Mouse (Mus musculus) WW6 (cell line): Measurements from ENCODE around the gene Elovl3.
"Not testable (repeated sequence)": the region's sequence is repeated elsewhere in the genome, so short reads cannot be mapped to it uniquely, and the experiment has no call there.

Experiments
- DNase-seq: peaks from one replicate; pipeline ENCODE4 v3.0.0-alpha.2; 2013; ENCODE audit warnings: low read depth, low spot score

Elovl3 gene

GRCm38 (mm10) chr19:46131694-46132525, at the start of gene Elovl3:
Gene Elovl3, plus strand, starts transcription at chr19:46131897.
- no peak for DNase-seq

- no peak for DNase-seq
These were observed 46.5 kb upstream of the Elovl3 start for GRCm38 (mm10) chr19:46085185-46085584.

- DNase-seq: peak; percentile 64
These were observed 45.4 kb upstream of the Elovl3 start for GRCm38 (mm10) chr19:46086337-46086736.

- DNase-seq: no peak
These were observed 43.8 kb upstream of the Elovl3 start for GRCm38 (mm10) chr19:46087871-46088270.

DNA sequence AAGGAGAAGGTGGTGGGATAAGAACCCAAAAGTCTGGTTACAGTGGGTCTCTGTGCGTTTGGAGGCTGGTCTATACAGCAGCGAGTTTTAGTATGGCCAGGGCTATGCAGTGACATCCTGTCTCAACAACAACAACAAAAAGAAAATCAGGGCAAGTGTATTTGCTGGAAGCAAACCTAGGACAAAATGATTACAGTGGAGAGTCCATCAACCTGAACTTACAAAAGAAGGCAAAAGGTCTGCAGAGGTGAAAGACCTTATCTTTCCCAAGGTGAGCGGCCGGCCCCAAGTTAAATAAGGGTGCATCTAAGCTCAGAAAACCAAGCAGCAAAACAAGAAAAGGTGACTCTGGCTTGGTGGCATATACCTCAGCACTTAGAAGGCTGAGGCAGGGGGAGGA, 40.1 kb upstream of the Elovl3 start:
- no peak for DNase-seq

DNA sequence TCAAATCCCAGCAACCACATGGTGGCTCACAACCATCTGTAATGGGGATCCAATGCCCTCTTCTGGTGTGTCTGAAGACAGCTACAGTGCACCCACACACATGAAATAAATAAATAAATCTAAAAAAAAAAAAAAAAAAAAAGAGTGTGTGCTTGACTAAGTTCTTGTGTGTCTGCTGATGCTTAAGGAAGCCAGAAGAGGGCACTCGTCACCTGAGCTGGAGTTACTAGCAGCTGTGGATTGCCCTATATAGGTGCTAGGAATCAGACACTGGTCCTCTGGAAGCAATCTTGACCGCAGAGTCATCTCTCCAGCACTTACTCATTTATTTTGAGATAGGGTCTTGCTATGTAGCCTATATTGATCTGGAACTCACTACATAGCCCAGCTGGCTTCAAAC, 37.6 kb upstream of the Elovl3 start:
- DNase-seq: no peak

DNA sequence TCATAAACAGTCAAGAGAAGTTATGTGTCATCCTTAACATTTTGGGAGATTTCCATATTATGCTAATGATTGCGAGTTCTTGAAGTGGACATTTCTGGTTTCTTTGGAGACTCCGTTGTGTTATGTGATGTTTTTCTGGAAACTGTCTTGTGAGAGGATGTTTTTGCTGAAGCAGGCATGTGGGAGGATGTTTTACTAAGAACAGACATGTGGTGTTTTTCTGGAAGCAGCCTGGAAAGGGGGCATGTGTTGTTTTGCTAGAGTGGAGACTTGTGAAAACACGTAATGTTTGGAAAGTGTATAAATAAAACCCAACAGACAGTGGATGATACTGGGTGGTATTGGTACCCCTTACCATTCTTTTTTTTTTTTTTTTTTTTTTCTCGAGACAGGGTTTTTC, 36.4 kb upstream of the Elovl3 start:
- DNase-seq: no peak

DNA sequence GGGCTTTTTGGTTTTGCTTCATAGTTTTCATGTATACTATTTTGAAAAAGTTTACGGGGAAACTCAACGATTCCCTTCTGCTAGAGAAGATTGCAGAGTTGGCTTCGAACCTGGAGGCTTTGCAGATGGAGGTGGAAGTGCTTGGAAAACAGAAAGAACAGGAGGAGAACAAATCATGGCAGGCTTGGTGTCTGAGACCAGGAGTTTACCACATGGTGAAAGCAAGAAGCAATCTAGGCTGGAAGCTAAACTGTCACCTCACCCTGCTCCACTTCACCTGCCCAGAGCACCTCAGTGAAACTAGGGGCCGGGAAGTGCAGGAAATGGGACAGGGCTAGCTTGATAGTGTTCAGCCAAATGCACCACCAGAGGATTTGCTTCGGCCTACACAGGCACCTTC, 35.3 kb upstream of the Elovl3 start:
- DNase-seq: no peak

DNA sequence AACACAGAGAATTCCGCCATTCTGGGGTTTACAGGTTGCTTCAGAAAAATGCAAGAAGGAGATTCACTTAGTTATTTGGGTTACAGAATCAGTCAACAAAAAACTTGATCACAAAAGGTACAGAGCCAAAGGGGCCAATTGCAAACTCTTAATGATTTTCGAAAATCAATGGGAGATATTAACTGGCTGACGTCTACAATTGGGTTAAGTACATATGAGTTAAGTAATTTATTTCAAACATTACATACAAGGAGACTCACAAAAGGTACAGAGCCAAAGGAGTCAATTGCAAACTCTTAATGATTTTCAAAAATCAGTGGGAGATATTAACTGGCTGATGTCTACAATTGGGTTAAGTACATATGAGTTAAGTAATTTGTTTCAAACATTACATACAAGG, 32.1 kb upstream of the Elovl3 start:
- no peak for DNase-seq

DNA sequence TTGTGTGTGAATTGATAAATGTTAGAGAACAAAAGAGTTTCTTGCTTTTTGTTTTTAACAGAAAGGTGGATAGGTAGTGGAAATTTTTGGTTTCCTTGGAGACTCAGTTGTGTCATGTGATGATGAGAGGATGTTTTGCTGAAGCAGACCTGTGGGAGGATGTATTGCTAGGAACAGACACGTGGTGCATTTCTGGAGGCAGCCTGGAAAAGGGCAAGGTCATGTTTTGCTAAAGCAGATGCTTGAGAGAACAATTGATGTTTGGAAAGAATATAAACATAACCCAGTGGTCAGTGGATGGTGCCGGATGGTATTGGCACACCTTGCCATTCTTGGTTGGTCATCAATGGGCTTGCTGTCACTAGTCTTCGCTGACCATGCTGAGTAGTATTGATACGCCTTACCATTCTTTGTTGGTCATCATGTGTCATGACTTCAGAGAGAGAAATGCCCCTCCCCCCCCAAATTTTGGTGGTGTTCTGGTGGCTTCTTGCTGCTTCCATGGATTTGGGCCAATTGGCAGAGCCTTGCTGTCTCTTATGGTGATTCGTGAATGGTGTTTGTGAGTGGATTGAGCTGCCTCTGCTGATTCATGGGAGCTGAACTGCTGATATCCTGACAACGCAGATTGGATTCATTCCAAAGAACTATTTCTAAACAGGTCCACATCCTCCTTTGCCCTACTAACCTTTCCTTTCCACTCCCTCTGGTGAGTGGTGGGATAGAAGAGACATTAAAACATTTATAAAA, 28.1 kb upstream of the Elovl3 start:
- no peak for DNase-seq

DNA sequence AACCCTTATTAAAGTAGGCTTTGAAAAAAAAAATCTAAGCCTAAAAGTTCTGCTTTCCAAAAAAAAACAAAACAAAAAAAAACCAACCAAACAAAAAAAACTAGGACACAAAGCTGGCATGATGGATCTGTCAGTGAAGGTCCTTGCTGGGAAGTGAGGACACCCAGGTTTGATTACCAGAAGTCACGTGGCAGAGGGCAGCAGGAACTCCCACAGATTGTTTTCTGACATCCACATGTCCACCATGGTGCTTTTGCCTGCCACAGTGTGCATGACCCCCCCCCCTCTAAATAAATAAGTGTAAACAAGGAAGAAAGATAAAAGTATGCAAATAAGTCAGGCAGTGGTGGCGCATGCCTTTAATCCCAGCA, 27.5 kb upstream of the Elovl3 start:
- no peak for DNase-seq

GRCm38 (mm10) chr19:46110214-46110613, 21.5 kb upstream of the Elovl3 start:
- no peak for DNase-seq

GRCm38 (mm10) chr19:46110781-46111180, 20.9 kb upstream of the Elovl3 start:
- no peak for DNase-seq

- no peak for DNase-seq
These were observed 17.1 kb upstream of the Elovl3 start for GRCm38 (mm10) chr19:46114617-46115016.

- DNase-seq: no peak
These were observed 12.2 kb upstream of the Elovl3 start for GRCm38 (mm10) chr19:46119458-46119857.

- no peak for DNase-seq
These were observed 10.8 kb upstream of the Elovl3 start for GRCm38 (mm10) chr19:46120872-46121271.

DNA sequence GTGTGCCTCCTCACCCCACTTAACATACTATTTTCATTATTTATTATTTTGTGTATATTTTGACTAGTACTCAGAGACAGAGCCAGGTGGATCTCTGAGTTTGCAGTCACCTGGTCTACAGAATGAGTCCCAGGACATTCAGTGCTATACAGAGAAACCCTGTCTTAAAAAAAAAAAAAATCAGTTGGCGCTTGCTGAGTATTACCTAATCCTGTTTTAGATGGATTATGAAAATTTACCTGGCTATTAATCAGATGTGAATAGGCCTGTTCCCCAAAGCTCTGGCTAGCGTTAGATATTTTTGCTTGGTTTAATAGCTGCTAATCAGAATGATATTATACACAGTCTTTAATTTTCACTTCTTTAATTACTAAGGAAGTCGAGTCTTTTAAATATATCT, 7.8 kb upstream of the Elovl3 start:
- no peak for DNase-seq

DNA sequence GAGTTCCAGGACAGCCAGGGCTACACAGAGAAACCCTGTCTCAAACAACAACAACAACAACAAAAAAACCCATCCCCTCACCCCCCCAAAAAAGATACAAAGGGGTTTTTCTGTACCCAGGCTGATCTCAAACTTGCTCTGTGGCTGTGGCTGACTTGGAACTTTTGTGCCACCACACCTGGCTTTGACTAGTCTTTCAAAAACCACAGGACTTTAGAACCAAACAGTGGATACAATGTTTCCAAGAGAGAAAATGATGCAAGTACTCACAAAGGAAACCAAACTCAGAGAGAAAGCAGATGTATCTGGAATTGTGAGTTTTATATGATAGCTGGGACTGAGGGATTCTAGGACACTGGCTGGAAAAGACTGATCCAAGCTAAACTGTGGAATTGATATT, 7.0 kb upstream of the Elovl3 start:
- DNase-seq: no peak

DNA sequence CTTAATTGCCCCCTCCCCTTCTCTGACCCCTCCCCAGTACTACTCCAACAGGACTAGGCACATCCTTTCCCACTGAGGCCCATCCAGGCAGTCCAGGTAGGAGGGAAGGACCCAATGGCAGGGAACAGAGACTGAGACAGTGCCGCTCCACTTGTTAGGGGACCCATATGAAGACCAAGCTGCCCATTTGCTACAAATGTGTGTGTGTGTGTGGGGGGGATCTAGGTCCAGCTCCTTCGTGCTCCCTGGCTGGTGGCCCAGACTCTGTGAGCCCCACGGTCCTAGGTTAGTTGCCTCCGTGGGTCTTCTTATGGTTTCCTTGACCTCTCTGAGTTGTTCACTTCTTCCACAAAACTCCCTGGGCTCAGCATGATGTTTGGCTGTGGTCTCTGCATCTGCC, 5.4 kb upstream of the Elovl3 start:
- DNase-seq: no peak

DNA sequence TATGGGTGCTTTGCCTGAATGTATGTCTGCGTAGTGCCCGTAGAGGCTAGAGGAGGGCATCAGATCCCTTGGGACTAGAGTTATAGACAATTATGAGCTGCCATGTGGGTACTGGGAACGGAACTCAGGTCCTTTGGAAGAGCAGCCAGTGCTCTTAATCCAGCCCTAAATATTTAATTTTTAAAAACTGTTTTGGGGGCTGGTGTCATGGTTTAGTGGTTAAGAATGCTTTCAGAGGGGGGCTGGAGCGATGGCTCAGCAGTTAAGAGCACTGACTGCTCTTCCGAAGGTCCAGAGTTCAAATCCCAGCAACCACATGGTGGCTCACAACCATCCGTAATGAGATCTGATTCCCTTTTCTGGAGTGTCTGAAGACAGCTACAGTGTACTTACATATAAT, 2.0 kb upstream of the Elovl3 start:
- DNase-seq: not testable (repeated sequence)

- DNase-seq: no peak
These were observed 414 bp upstream of the Elovl3 start for GRCm38 (mm10) chr19:46131283-46131682.

DNA sequence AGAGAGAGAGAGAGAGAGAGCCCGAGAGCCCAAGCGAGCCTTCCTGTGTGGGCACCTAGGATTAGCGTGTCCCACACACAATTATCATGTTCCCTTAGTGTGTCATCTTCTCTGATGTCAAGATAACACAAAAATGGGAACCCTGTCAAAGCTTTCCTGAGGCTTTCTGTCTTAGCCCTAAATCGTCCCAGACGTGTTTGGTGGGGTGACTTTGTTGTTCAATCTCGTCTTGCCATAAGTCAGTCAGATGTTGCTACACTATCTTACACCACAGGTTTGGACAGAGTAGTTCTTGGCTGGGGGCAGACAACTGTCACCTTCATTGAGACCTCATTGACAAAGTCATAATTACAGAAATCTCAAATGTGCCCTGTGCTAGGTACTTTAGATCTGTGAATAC, 880 bp downstream of the Elovl3 start:
- no peak for DNase-seq

GRCm38 (mm10) chr19:46135297-46135696, 3.6 kb downstream of the Elovl3 start:
- no peak for DNase-seq
